Mouse (Mus musculus): Measurements from ENCODE around the gene Krt75. TPM values are rescaled to one million over a fixed set of nuclear protein-coding genes. Genes with fewer than 3 reads are reported as not detected.
"Not testable (repeated sequence)": the region's sequence is repeated elsewhere in the genome, so short reads cannot be mapped to it uniquely, and the experiment has no call there.

Krt75 gene
- total RNA-seq, 2 experiments from 2014 or later, result not detected

GRCm38 (mm10) chr15:101522556-101523232 is 51.0 kb downstream of the Krt75 start:
- no peak for DNase-seq
- intact Hi-C loops (cut with DNase I; ENCODE audit: low total_unique reads), result loop anchor here (5.0 to 10.0 kb wide), 2 partner anchors 188 to 450 kb away; no protein-coding TSS in a partner anchor

- intact Hi-C loops (cut with DNase I; ENCODE audit: low total_unique reads), result loop anchor here (5.0 to 10.0 kb wide), 2 partner anchors 185 to 453 kb away; no protein-coding TSS in a partner anchor
- peak; percentile 73 for DNase-seq
Measured at GRCm38 (mm10) chr15:101519792-101520191, 53.9 kb downstream of the Krt75 start.

DNA sequence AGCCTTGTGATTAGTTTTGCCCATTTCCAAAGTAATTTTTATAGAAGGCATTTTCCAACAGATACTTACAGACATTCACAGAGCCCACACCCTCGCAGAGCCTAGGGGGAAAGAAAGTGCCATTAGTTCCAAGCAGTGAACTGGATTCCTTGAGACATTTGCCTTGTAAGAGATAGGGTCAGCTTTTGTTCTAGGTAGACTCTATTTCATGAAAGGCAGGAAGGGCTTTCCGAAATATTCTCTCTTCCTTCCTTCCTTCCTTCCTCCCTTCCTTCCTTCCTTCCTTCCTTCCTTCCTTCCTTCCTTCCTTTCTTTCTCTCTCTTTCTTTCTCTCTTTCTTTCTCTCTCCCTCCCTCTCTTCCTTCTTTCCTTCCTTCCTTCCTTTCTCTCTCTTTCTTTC is 56.5 kb downstream of the Krt75 start, which contains the start of gene Gm49425:
Gene Gm49425 (minus strand): TSS at position 101 of the 400 bp plus-strand sequence.
- intact Hi-C loops (cut with DNase I; ENCODE audit: low total_unique reads); DNase-seq: not testable (repeated sequence)

Small RNAs within 50 kb of the gene (microRNA-seq; reads per million reads assigned to microRNA genes)
- 0 reads per million in 2 experiments for gene Gm44393
- 0 reads per million in 2 experiments for gene Gm44460

Other genes starting within 250 kb of the Krt75 start
- 1 to 10 TPM in 1 of 2 experiments, under 1 TPM in 1; 0.69 to 1.4 TPM for gene Krt80, start 203.7 kb downstream of the Krt75 start, total RNA-seq (2021)
- not detected for gene Krt7, start 162.9 kb downstream of the Krt75 start, total RNA-seq (2021)
- not detected for gene Krt87, start 135.1 kb downstream of the Krt75 start, total RNA-seq (2021)
- gene Krt88, start 126.2 kb downstream of the Krt75 start, total RNA-seq (2021), result not detected
- gene Krt81, start 110.2 kb downstream of the Krt75 start, total RNA-seq (2021), result not detected
- gene Krt86, start 100.4 kb downstream of the Krt75 start, total RNA-seq (2021), result not detected
- under 1 TPM in 1 of 2 experiments, not detected in 1; 0.14 TPM for gene Krt83, start 82.4 kb downstream of the Krt75 start, total RNA-seq (2021)
- gene Gm49425, start 56.6 kb downstream of the Krt75 start, total RNA-seq (2021), result not detected
- gene Krt84, start 41.1 kb downstream of the Krt75 start, total RNA-seq (2021), result under 1 TPM in 1 of 2 experiments, not detected in 1; 0.08 TPM
- gene Krt82, start 23.2 kb downstream of the Krt75 start, total RNA-seq (2021), result not detected
- gene Krt90, start 11.0 kb downstream of the Krt75 start, total RNA-seq (2021), result not detected
- not detected for gene Gm5414, start 54.3 kb upstream of the Krt75 start, total RNA-seq (2021)
- gene Gm5478, start 73.5 kb upstream of the Krt75 start, total RNA-seq (2021), result not detected
- not detected for gene Krt6b, start 106.4 kb upstream of the Krt75 start, total RNA-seq (2021)
- not detected for gene Krt6a, start 120.4 kb upstream of the Krt75 start, total RNA-seq (2021)
- gene Krt5, start 139.0 kb upstream of the Krt75 start, total RNA-seq (2021), result not detected
- not detected for gene Krt71, start 169.2 kb upstream of the Krt75 start, total RNA-seq (2021)
- gene Krt72, start 212.6 kb upstream of the Krt75 start, total RNA-seq (2021), result not detected
- gene Krt73, start 228.4 kb upstream of the Krt75 start, total RNA-seq (2021), result not detected
- not detected for gene Krt2, start 244.3 kb upstream of the Krt75 start, total RNA-seq (2021)